Mouse (Mus musculus) ES-Bruce4 (cell line): ENCODE measurements around the gene Thada. TPM values are rescaled to one million over a fixed set of nuclear protein-coding genes. Genes with fewer than 3 reads are reported as not detected.

Experiments
- H3K27ac ChIP-seq: 2 replicates; pipeline ENCODE4 v1.5.1; 2012; ENCODE audit warnings: low read length, inconsistent platforms; ENCODE audit not compliant: insufficient read depth
- H3K27me3 ChIP-seq: 2 replicates; pipeline ENCODE4 v1.6.1; 2012; ENCODE audit warnings: mild to moderate bottlenecking, low read length, inconsistent platforms; ENCODE audit not compliant: control insufficient read depth, poor library complexity, insufficient read depth, severe bottlenecking
- H3K36me3 ChIP-seq: 2 replicates; pipeline ENCODE4 v1.6.1; 2012; ENCODE audit warnings: inconsistent platforms, mild to moderate bottlenecking, low read length, moderate library complexity; ENCODE audit not compliant: control insufficient read depth, poor library complexity, insufficient read depth, severe bottlenecking
- H3K4me1 ChIP-seq: one replicate; pipeline ENCODE4 v1.8.1; 2011; ENCODE audit warnings: low read length; ENCODE audit not compliant: control insufficient read depth, insufficient read depth
- H3K4me3 ChIP-seq: 2 replicates; pipeline ENCODE4 v1.5.1; 2011; ENCODE audit warnings: low read depth, mild to moderate bottlenecking, low read length
- H3K9ac ChIP-seq: 2 replicates; pipeline ENCODE4 v1.6.1; 2012; ENCODE audit warnings: low read depth, mild to moderate bottlenecking, inconsistent platforms; ENCODE audit not compliant: poor library complexity, severe bottlenecking
- H3K9me3 ChIP-seq: replicated peaks from 2 replicates; pipeline ENCODE4 v1.6.1; 2012; ENCODE audit warnings: mild to moderate bottlenecking, low read length, inconsistent platforms; ENCODE audit not compliant: control insufficient read depth, poor library complexity, insufficient read depth, severe bottlenecking
- CTCF ChIP-seq: IDR thresholded peaks from one replicate; pipeline ENCODE4 v1.8.1; 2011; ENCODE audit warnings: low read depth, low read length
- EP300 ChIP-seq: IDR thresholded peaks from 2 replicates; pipeline ENCODE4 v1.6.1; 2011; ENCODE audit warnings: low read depth, low read length; ENCODE audit not compliant: insufficient read depth
- POLR2A ChIP-seq: IDR thresholded peaks from one replicate; pipeline ENCODE4 v1.8.1; 2011; ENCODE audit warnings: low read length; ENCODE audit not compliant: insufficient read depth
- polyA plus RNA-seq: library from polyadenylated mRNA; stranded (reverse); fragments of >200 nt; gene quantifications from 2 replicates; pipeline ENCODE4 v1.2.4, GENCODE M21; 2011; ENCODE audit warnings: low read depth; ENCODE audit not compliant: missing spikeins, insufficient read depth, insufficient read length

Gene Thada
- polyA plus RNA-seq, 1 experiment: 38.0 TPM

- Histone ChIP-seq H3K27me3 (no peaks in the 10 kb centered on the region), H3K9me3 (no peaks in the 10 kb centered on the region), H3K4me1 (peaks cover 2% of the 10 kb centered on the region), H3K4me3 (no peak overlapping the region), H3K36me3 (no peaks in the 10 kb centered on the region), H3K9ac (no peak overlapping the region), H3K27ac (no peak overlapping the region)
- no peak for TF ChIP-seq EP300
- TF ChIP-seq POLR2A: no peak
- no peak for TF ChIP-seq CTCF
Observed at GRCm38 (mm10) chr17:84155516-84156226, 310.3 kb downstream of the Thada start.

DNA sequence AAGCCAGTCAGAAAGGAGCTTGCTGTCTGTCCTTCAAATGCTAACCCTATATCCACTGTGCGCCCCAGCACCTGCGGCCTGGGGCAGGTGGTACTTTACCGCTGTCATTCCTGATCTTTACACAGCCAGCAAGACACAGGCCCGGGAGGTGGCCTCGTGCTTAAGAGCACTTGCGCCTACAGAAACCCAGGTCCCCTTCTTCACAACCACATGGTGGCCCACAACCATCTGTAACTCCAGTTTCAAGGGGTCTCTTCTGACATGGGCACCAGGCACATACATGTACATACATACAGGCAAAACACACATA, 311.0 kb downstream of the Thada start:
- Histone ChIP-seq H3K9me3 (no peaks in the 10 kb centered on the region), H3K9ac (no peak overlapping the region), H3K27ac (no peak overlapping the region), H3K36me3 (no peaks in the 10 kb centered on the region), H3K27me3 (no peaks in the 10 kb centered on the region), H3K4me1 (peaks cover 2% of the 10 kb centered on the region), H3K4me3 (no peak overlapping the region)
- TF ChIP-seq EP300 (no peak), CTCF (no peak), POLR2A (no peak)

DNA sequence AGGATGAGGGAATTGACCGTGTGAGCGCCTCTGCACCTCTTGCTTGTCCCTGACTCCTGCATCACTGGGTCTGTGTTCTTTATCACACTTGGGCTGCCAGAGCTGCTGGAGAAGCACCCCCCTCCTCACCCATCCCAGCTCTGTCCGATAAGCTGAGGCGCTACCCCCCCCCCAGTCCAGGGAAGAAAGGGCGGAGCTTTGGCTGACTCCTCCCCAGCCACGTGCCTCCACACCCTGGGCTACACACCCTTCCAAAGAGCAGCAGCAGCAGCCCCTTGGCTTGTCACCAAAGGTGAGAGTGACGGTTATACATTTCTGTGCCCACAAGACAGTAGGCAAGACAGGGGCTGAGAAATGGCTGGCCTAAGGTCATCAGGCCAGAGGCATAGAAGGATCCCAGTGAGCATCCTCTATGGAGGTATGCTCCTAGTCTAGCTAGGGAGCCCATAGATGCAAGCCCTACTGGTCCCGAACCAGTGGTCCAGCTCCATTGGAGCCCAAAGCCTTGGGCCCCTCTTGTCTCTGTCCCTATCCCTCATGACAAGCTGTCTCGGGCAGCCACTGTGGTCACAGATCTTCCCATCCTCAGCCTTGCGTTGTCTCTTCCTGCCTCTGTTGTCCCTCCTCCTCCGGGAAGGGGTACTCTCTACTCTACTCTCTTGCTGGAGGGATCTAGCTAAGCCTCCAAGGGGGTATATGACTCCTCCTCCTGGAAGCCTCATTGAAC, 311.5 kb downstream of the Thada start:
- TF ChIP-seq CTCF (no peak), POLR2A (no peak), EP300 (no peak)
- Histone ChIP-seq H3K36me3 (no peaks in the 10 kb centered on the region), H3K4me1 (peaks cover 2% of the 10 kb centered on the region), H3K9me3 (no peaks in the 10 kb centered on the region), H3K4me3 (no peak overlapping the region), H3K27ac (no peak overlapping the region), H3K27me3 (no peaks in the 10 kb centered on the region), H3K9ac (no peak overlapping the region)

- Histone ChIP-seq H3K27me3 (no peaks in the 10 kb centered on the region), H3K27ac (no peak overlapping the region), H3K4me1 (peaks cover 2% of the 10 kb centered on the region), H3K36me3 (no peaks in the 10 kb centered on the region), H3K9ac (no peak overlapping the region), H3K9me3 (no peaks in the 10 kb centered on the region), H3K4me3 (no peak overlapping the region)
- TF ChIP-seq EP300 (no peak), CTCF (no peak), POLR2A (no peak)
Observed at GRCm38 (mm10) chr17:84152976-84153786, 312.8 kb downstream of the Thada start.

DNA sequence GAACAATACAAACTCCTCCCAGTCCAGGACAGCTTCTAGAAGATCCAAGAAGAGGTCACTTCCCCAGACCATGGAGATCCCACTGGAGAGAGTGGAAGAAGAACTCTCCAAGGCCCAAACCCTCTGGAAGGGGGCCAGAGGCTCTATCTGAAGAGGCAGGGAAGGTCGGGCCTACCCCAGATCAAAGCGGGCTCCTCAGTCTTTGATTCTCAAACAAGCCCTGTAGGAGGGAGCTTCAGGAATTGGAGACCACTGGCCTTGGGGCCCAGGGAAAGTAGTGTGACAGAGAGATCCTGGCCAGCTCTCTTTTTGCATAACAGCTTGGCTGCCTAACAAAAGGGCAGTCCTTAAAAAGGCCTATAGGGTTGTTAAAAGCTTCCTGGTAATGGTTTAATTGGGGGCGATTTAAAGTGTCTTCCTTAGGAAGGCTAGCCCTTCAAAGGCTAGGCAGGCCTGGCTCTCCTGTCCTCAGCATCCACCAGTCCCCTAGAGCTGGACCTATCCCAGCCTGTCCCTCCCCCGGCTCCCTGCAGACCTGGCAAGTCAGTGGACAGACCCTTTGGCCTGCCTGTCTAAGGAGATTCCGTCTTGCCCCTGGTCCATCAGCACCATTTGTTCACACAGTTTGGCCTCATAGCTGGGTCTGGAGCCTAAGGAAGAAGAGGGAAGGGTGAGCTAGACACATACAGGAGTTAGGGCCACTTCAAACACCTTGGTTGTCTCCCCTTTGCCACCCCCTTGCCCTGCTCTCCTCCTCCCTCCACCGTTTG, 313.6 kb downstream of the Thada start:
- no peaks in the 10 kb centered on the region for H3K27me3 ChIP-seq
- no peak for TF ChIP-seq CTCF
- no peak for TF ChIP-seq POLR2A
- TF ChIP-seq EP300: no peak
- H3K9me3 ChIP-seq: no peaks in the 10 kb centered on the region
- H3K36me3 ChIP-seq: no peaks in the 10 kb centered on the region
- no peak overlapping the region for H3K4me3 ChIP-seq
- H3K27ac ChIP-seq: no peak overlapping the region
- no peak overlapping the region for H3K9ac ChIP-seq
- peaks cover 2% of the 10 kb centered on the region for H3K4me1 ChIP-seq
